Mouse (Mus musculus) neutrophil, adult 5-6 weeks (primary cell): ENCODE results near the gene Pdhx. TPM values are rescaled to one million over a fixed set of nuclear protein-coding genes. Genes with fewer than 3 reads are reported as not detected.
A peak's percentile ranks its signal among the peaks of the same experiment; 100 is the strongest.

Source experiments
- ATAC-seq: fragments of 151-379, 151-347 bp; 2 replicates; pipeline ENCODE4 v1.8.0; 2017; ENCODE audit warnings: mild to moderate bottlenecking, moderate TSS enrichment; ENCODE audit not compliant: insufficient number of reproducible peaks, poor library complexity, low FRiP score, severe bottlenecking; ENCODE audit errors: extremely low read depth
- total RNA-seq: library from RNA; stranded (forward); fragments of 200-1000 nt; gene quantifications from 2 replicates; pipeline ENCODE4 v1.2.3, GENCODE M21; 2017

The Pdhx gene
- total RNA-seq, 1 experiment from 2014 or later = 13.6 TPM

DNA sequence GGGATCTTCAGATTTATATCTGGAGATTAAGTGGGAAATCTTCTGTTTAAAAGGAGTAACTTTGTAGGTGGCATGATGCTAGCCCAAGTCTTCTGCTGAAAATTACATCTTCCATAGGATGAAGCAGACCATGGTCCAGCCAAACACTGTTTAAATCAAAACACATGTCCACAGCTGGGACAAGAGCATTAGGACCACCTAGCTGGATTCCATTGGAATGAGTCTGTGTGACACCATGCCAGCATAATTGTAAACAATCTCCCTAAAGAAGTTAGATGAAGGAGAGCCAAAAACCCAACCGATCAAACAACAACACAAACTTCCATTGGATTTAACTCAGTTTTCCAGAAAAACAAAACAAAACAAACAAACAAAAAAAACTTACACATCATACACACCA is 75.4 kb downstream of the Pdhx start:
- ATAC-seq = no peak

DNA sequence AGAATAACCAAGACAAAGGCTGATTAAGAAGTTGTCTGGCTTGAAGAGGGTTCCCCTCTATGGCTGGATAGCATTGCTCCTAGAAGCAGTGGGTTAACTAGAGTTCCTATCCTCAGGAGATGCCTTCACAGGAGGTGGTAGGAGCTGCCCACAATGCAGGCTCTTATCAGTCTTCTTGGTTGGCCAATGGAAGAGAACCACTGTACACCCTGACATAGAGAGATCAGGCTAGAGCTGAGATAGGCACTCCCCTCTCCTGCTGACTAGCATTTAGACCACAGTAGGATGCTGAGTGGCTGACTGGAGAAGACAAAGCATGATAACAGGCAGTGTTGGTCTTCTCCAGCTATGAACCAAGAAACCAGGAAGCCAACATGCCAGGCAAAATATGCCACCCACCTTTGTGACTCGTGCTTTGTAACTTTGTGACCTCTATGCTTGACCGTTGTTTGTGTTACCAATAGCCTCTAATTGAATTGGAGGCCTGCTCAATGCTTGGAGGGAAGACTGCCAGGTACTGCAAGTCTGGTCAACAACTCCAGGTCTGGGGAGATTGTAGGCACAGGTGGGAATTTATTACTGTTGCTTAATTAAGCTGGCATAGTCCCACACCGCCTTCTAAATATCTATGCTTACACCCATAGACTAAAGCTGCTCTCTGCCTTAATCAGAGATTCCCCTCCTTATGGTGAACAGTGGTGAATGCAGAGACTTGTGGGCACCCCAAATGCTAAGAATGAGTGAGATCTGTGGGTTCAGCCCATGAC is 79.3 kb downstream of the Pdhx start:
- no peak for ATAC-seq

- ATAC-seq = no peak
Measured at GRCm38 (mm10) chr2:102992405-102992804, 80.9 kb downstream of the Pdhx start.

DNA sequence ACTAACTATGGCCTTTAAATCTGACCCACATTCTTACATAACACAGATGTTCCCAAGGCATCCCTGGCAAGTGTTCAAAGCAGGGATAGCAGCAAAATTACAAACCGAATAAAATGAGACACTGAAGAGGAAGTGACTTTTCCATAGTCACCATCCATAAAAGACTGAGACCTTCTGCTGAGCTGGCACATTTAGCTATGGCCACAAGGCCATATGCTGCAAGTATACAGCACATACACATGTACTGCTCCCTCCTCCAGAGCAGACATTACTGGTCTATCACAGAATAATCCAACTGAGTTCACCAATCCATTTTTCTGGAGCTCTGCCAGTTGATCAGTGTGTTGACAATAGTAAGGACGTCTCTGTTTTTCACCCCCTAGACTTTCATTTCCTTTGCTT is 83.0 kb downstream of the Pdhx start:
- peak; percentile 70 for ATAC-seq

DNA sequence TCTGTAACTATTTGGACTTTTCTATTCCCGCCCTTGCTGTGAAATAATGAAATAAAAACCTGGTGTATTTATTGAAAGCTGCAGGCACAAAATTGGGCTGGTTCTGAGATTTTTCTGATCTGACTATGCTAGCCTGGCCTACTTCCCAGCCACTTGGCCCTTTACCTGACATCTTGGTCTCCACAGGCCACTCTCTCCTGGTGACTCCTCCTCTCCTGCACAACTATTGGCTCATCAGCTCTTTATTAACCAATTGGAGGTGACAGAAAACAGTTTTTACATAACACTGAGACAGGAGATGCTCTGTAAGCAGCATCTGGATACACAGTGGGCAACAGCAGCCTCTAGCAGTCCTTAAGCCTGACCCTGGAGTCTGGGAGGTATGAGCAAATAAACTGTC is 83.9 kb downstream of the Pdhx start:
- no peak for ATAC-seq

DNA sequence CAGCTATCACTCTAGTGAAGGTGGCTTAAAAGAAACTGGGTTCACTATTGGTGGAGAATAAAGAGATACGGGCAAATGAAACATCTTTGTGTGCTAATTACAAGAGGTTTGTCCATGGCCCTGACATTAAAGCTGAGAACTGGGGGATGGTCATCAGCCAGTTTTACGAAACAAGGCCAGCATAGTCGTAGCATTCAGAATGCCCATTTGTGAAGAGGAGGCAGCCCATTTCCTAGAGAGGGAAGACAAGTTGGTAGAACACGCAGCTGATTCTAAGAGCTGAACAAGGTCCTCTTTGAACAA is 85.7 kb downstream of the Pdhx start:
- no peak for ATAC-seq

DNA sequence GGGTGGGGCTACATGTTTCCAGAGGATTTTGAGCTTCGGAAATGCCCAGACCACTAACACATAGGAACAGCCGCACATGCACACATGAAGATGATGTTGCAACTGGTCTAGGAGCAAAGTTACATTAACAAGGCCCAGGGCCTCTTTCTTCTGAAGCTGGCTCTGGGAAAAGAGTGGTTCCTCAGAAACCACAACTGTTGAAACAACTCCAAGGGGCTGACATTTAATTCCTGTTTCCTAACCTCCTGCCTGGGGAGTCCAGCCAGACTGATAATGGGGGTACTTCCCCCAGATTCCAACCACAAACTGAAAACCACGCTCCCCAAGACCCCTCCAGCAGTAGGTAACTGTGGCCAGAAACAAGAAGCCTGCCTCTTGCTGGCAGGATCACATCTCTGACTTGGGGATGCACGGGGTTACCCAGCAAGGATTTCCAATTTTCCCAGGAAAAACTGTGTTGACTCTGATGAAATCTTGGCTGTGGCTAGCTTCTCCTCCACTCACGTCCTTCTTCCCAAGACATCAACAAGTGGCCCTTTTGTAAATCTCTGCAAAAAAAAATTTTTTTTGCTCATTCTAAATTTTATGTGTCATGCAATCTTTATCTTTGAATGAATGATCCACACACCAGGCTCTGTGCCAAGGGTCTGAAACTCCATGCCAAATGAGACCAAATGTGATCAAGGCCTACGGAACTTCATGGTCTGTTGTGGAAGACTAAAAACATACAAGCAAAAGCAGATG is 86.2 kb downstream of the Pdhx start:
- no peak for ATAC-seq

GRCm38 (mm10) chr2:102986424-102986823 is 86.9 kb downstream of the Pdhx start:
- ATAC-seq = no peak

DNA sequence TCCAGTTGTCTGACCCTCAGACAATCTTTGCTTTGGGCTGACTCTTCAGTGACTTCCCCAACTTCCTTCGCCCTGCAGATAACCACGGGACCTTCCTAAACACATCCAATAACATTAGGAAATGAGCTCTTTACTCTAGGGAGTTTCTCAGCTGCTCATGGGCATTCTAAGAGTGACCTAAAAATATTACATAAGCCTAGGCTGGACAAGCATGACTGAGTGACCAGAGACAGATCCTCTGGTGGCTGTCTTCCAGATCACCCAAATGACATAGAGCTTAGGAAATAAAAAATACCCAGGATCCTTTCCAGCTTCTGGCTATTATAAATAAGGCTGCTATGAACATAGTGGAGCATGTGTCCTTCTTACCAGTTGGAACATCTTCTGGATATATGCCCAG is 90.5 kb downstream of the Pdhx start:
- ATAC-seq = no peak

DNA sequence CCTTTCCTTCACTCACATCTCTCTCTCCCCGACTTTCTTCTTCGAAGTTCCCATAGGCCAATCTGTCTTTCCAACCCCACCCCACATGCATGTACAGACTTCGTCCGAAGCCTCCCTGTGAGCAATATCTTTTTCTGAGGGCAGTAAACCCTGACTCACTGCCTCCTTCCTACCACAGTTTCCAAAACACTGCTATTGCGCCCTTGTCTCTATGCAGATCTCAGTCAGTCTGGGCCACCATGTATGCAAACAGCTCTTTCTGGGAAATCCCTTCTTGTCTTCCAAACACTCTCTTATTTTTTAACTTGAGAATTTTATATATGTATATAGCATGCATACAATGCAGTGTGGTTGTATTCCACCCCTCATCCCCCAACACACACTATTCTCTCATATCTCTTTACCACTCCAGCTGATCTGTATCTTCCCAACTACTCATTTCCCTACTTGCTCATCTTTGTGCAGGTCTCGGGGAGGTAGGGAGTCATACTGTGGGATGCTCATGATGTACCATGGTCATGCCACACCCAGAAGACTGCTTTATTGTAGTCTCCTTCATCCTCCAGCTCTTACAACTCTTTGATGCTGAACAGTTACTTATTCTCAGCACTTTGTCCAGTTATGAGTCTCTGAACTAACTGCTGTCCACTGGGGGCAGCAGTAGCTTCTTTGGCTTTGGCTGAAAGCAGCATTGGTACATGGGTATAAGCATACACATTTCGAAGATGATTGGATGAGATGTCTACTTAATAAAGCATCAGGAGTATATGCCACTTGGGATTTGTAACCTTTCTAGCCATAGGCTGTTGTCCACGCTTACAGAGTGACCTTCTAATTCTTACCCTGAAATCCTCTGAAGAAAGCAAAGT is 91.6 kb downstream of the Pdhx start:
- ATAC-seq = peak; percentile 40

GRCm38 (mm10) chr2:102980870-102981269 is 92.4 kb downstream of the Pdhx start:
- no peak for ATAC-seq

DNA sequence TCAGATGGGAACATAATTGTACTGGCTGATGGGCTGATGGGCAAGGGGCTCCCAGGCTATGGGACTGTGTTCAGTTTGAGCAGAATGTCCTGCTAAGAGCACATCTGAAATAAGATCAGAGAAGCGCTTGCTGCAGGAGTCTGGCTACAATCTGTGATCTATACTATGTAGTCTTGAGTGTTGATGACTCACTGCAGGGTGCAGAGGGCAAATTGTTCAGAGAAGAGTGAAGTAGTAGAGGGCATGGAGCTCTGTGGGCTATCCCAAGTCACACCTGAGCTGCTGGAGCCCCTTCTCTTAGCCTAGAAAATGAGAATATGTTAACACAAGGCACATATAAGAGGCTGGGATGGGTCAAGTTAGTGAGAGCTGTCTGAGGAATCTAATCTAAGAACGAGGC is 93.8 kb downstream of the Pdhx start:
- no peak for ATAC-seq

GRCm38 (mm10) chr2:102979112-102979511 is 94.2 kb downstream of the Pdhx start:
- no peak for ATAC-seq

DNA sequence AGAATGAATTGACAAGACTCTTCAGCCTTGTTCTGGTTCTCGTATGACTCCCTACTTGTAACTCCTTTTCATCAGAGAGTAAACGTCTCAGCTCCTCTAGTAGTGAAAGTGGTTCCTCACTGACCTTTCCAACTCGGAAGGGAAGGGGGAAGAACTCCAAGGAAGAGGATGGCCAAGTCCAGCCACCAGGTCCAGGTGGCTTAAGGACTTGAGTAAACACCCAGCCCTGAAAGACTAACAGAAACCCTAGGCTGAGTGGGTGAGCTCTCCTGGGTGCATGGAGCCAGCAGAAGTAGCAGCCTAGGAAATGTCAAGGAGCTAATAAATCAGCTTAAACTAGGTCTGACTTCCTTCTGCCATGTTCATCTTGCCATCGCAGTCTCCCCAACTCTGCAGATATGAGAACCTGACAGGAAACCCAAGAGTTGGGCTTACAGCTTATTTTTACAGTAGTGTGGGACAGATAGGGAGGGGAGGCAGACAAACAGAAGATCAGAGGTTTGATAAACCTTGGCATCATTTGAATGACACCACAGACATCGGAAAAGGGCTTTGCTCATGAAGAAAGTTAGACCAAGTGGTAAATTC is 97.9 kb downstream of the Pdhx start:
- no peak for ATAC-seq

DNA sequence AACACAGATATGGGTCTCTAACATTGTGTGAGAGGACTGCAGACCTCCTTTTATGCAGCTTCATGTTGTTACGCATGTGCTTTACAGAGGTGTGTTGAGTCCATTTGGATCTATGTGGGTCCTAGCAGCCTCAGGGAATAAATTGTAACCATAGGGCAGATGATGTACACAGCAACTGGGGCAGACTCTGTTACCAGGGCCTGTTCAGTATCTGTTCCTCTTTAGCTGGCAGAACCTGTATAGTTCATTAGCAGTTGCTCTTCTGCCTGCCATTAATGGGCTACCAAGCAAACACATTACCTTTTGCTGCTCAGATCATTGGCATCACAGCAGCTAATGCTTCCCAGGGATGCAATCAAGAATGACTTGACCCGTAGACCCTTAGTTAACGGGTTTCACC is 100.2 kb downstream of the Pdhx start:
- ATAC-seq = peak; percentile 52; the same call in 1 of the 2 replicates

GRCm38 (mm10) chr2:102972575-102972974 is 100.7 kb downstream of the Pdhx start:
- no peak for ATAC-seq

GRCm38 (mm10) chr2:102971951-102972350 is 101.4 kb downstream of the Pdhx start:
- ATAC-seq = no peak
